Mouse (Mus musculus): ENCODE measurements at regions not wholly inside any gene's neighbourhood (a gene's known extent, or its start where the extent isn't known, plus 50 kb on each side); places are given as distances from the start of the nearest gene placed in this dataset.
"Not testable (repeated sequence)": the region's sequence is repeated elsewhere in the genome, so short reads cannot be mapped to it uniquely, and the experiment has no call there.

GRCm38 (mm10) chr9:85920745-85921614 lies 78.8 kb downstream of the Tpbg start:
- DNase-seq: no peak

GRCm38 (mm10) chr9:85925259-85925658 lies 83.1 kb downstream of the Tpbg start:
- DNase-seq: no peak

GRCm38 (mm10) chr9:85932209-85932608 lies 90.0 kb downstream of the Tpbg start:
- no peak for DNase-seq

- not testable (repeated sequence) for DNase-seq
These were observed 101.0 kb downstream of the Tpbg start for GRCm38 (mm10) chr9:85943066-85943684.

- DNase-seq: no peak
These were observed 106.4 kb downstream of the Tpbg start for GRCm38 (mm10) chr9:85948495-85949137.

GRCm38 (mm10) chr9:85951777-85952176 lies 109.6 kb downstream of the Tpbg start:
- DNase-seq: no peak

GRCm38 (mm10) chr9:85970076-85970475 lies 127.9 kb downstream of the Tpbg start:
- DNase-seq: no peak

- DNase-seq: no peak
These were observed 139.2 kb downstream of the Tpbg start for GRCm38 (mm10) chr9:85981428-85981827.

GRCm38 (mm10) chr9:85983516-85983915 lies 141.3 kb downstream of the Tpbg start:
- DNase-seq: not testable (repeated sequence)

- no peak for DNase-seq
These were observed 143.5 kb downstream of the Tpbg start for GRCm38 (mm10) chr9:85985671-85986070.

GRCm38 (mm10) chr9:85986142-85986541 lies 144.0 kb downstream of the Tpbg start:
- no peak for DNase-seq

GRCm38 (mm10) chr9:86002996-86003395 lies 160.8 kb downstream of the Tpbg start:
- DNase-seq: no peak

GRCm38 (mm10) chr9:86011661-86012060 lies 169.5 kb downstream of the Tpbg start:
- DNase-seq: no peak

- no peak for DNase-seq
These were observed 173.7 kb downstream of the Tpbg start for GRCm38 (mm10) chr9:86015841-86016240.

- DNase-seq: no peak
These were observed 178.0 kb downstream of the Tpbg start for GRCm38 (mm10) chr9:86020133-86020532.

GRCm38 (mm10) chr9:86020765-86021164 lies 178.6 kb downstream of the Tpbg start:
- DNase-seq: no peak

- no peak for DNase-seq
These were observed 188.6 kb downstream of the Tpbg start for GRCm38 (mm10) chr9:86030738-86031137.

- no peak for DNase-seq
These were observed 201.9 kb downstream of the Tpbg start for GRCm38 (mm10) chr9:86044098-86044497.

- no peak for DNase-seq
These were observed 215.9 kb downstream of the Tpbg start for GRCm38 (mm10) chr9:86058116-86058515.

GRCm38 (mm10) chr9:86060049-86060448 lies 217.9 kb downstream of the Tpbg start:
- DNase-seq: no peak

GRCm38 (mm10) chr9:86061230-86061629 lies 219.1 kb downstream of the Tpbg start:
- DNase-seq: no peak

GRCm38 (mm10) chr9:86079275-86079674 lies 237.1 kb downstream of the Tpbg start:
- no peak for DNase-seq

GRCm38 (mm10) chr9:86081873-86082272 lies 239.7 kb downstream of the Tpbg start:
- no peak for DNase-seq

- no peak for DNase-seq
These were observed 250.8 kb downstream of the Tpbg start for GRCm38 (mm10) chr9:86092998-86093397.
